Mouse (Mus musculus): ENCODE data around the gene Rsrc1. TPM values are rescaled to one million over a fixed set of nuclear protein-coding genes. Genes with fewer than 3 reads are reported as not detected.
"Not testable (repeated sequence)": the region's sequence is repeated elsewhere in the genome, so short reads cannot be mapped to it uniquely, and the experiment has no call there.

Gene Rsrc1
- total RNA-seq, 4 experiments from 2014 or later: 28.5 to 45.5 (median 35.2) TPM

DNA sequence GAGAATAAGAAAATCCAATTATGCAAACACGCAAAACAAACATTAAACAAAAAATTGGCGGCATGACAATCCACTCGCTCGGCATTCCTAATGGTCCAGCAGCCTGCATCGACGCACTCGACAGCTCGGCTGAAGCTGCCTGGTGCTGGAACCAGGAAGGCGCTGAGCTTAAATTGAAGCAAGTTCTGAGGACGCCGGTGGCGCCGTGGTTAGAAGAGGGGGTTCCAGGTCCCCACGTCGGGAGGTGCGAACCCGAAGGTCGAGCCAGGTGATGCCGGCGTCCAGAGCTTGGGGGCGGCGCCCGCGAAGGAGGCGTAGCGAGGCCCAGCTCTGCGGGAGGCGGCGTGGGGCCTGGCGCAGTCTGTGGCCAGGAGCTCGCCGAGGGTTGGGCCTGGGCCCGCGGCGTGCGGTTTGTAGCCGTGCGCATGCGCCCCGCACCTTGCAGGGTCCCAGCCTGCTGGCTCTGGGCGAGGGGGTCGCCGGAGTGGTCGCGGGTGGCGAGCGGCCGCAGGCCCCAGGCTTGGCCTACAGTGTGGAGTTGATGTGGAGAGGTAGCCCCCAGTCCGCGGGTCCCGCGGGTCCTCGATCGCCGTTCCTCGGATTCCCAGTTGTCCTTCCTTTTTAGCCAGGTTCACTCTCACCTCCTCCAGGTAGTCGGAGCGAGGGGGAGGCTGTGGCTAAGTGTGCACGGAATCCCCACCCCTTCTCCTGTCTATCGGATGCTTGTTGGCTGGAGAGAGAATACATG lies 4.5 kb downstream of the Rsrc1 start:
- DNase-seq: peak; percentile 52

DNA sequence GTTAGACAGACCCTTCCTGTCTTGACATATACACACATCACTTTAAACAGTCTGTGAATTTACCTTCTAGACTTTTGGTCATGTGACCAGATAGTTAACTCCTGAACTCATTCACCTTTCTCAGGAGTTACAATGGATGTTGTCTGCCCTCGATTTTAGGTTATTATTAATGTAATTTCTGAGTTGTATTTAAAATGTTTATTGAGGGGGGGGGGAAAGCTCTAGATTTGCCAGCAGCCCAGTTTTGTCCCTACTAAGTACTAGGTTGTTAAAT lies 5.0 kb downstream of the Rsrc1 start:
- DNase-seq: no peak

DNA sequence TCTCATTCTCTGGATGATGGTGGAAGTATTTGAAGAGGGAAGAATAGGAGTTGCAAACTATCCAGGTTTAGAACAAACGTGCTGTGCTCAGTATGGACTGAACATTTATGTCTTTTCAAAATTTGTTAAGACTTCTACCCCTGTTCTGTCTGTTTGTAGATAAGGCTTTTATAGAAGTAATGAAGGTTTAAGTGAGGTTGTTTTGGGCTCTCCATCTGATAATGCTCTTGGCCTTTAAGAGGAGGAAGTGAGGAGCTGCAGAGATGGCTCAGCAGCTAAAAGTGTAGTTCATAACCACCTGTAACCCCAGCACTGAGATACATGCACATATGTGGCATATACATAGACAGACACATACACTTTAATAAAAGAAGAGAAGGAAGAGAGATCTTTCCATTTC lies 15.6 kb downstream of the Rsrc1 start:
- DNase-seq: no peak

DNA sequence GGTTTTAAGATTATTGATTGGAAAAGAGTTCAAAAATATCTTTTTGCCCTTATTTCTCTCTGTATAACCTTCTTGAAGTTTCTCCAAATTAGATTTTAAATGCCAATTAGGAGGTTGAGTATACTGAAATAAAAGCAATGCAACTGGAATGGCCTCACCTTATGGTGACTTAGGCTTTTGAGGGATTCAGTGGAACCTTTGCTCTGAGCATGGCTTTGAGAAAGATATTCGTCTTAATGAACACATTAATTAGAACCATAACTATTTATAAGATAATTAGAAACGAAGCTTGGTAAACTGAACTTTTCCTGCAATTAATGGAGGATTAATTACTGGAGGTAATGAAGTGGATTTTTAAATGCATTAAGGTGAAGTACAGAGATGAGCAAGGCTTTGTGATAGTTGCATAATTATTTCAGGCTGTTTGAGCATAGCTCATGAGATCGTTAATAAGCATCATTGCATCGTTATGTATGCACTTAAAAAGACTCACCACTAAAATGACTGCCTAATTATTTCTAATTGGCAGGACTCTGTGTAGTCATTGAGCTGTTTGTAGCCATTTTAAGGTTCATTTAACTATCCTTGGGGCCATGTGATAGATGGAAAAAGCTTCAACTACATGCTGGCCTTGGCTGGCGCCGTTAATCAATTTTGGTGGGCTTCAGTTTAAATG lies 55.3 kb downstream of the Rsrc1 start:
- no peak for DNase-seq

DNA sequence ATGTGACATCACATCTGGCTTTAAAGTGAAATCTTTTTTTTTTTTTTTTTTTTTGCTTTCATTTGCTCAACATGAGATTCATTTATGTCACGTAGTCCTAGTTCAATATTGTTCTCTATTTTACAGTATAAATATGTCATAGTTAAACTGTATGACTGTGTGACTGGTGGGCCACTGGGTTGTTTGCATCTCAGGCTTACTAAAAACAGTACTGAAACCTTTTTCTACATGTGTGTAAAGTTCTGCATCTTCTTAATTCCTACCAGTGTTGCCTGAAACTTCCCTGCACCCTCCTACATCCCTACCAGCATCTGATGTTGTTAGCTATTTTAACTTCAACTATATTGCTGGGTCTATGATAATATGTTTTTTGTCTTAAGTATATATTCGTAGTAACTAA lies 78.6 kb downstream of the Rsrc1 start:
- DNase-seq: no peak

DNA sequence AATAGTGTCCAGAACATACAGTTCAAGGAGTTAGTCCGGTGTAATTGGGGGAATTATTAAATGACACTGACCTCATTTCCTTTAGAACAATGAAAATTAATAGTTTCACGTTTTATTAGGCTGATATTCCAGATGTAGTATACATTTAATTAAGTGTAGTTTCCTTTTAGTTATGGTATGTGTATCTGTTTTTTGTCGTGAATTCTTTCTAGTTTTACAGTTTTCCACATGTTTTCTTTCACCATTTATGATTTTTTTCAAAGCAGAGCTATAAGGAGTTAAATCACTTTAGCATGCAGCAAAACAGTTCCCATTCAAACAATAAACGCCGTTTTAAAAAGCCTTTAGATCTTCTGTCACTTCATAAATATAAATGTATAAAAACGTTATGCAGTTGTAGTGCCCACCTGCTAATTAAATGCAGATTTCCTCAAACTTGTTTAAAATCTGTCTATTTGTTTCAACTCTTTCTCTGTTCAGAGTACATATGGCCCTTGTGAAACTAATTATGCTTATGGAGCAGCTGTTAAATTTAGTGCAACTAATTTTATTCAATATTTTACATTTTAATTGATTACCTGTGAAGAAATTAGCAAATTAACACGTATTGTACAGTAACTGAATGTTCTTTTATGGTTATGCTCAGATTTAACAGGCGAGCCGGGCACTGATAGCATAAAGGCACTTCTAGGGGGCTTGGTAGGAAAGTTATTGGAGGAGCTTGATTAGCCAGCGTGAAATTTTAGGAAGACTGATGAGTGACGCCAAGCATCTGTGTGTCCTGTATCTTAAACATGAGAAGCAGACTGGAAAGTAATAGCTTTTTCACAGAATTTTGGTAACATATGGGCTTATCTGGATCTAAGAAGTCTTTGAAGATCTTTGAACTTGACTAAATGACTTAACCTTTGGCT lies 89.6 kb downstream of the Rsrc1 start:
- no peak for DNase-seq

DNA sequence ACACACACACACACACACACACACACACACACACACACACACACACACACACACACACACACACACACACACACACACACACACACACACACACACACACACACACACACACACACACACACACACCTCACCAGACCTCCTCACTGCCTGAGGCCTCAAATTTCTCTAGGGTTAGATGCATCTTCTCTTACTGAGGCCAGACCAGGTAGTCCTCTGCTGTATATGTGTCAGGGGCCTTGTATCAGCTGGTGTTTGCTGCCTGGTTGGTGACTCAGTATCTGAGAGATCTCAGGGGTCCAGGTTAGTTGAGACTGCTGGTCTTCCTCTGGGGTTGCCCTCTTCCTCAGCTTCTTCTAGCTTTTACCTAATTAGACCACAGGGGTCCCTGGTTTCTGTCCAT lies 92.5 kb downstream of the Rsrc1 start:
- not testable (repeated sequence) for DNase-seq

DNA sequence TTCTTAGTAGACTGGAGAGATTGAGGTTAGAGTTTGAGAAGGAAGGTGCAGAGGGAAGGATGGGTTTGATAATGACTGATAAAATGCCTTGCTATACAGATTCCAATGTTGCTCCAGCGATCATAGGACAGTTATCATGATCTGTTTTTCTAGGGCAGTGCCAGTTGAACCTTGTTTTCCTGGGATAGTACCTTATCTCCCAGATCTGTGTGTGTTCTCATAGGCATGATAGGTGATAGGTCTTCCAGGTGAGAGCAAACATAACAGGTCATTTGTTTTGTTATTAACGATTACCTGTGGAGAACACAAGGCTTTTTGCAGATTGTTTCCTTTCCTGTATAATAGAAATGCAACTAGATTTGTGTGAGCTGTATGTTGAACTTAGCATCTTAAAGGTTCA lies 94.3 kb downstream of the Rsrc1 start:
- DNase-seq: no peak

DNA sequence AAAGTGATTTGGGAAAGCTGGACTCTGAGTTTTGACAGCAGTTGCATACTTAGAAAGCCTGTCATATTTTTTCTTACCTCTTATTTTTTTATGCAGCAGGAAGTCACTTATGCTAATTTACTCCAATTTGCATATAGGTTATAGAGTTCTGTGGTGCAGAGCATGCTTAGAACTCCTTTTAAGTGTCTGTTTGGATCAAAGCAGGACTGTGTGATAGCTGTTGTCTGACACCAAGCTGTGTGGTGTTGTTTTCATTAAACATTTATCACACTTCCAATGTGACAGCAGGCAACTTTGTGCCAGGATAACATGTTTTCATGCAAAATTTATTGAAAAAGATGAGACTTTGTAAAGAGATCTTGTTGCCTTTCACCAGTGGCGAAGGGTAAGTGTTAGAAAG lies 103.6 kb downstream of the Rsrc1 start:
- no peak for DNase-seq

DNA sequence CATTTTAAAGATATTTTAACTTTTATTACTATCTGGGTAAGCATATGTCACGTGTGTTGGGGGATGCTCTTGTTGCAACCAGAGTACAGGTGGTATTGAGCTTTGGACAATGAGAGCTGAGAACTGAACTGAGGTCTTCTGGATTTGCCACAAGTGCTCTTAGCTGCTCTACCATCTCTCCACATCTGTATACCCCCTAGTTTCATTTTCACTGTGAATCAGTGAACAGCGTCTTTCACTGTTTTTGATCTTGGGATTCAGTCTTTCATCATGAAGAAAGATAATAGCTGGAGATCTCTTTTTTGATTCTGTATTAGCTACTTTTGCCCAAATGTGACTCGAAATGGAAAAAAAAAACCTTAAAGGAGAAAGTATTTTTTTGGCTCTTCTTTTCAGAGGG lies 127.2 kb downstream of the Rsrc1 start:
- no peak for DNase-seq

DNA sequence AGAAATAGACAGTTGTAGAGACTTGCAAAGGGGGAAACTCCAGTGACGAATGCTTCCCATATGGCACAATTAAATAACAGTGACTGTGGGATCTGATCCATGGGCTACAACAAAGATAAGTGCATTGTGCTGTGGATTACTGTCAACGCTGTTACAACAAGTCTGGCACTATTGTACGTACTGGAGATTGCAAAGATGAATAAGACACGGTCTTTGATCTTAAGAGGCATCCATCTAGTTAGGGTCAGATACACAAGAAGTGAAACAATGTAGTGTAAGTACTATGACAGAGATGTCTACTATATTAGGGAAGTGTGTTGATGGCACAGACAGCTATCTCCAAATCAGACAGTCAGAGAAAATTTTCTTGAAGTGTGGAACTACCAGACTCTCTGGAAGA lies 135.1 kb downstream of the Rsrc1 start:
- no peak for DNase-seq

DNA sequence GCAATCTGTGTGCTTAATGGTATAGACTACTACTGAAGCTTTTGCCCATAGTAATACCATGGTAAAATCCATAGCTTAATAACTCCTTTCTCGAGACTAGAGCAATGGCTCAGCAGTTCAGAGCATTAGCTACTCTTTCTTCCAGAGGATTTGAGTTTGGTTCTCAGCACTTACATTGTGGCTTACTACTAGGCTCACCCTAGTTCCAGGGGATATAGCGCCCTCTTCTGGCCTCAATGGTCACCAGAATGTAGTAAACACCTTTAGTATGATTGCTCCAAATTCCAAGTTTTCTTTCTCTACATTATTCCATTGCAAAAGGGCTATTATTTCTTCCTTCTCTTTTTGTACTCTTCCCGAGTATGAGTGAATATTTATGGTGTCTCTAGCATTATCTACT lies 151.3 kb downstream of the Rsrc1 start:
- no peak for DNase-seq

DNA sequence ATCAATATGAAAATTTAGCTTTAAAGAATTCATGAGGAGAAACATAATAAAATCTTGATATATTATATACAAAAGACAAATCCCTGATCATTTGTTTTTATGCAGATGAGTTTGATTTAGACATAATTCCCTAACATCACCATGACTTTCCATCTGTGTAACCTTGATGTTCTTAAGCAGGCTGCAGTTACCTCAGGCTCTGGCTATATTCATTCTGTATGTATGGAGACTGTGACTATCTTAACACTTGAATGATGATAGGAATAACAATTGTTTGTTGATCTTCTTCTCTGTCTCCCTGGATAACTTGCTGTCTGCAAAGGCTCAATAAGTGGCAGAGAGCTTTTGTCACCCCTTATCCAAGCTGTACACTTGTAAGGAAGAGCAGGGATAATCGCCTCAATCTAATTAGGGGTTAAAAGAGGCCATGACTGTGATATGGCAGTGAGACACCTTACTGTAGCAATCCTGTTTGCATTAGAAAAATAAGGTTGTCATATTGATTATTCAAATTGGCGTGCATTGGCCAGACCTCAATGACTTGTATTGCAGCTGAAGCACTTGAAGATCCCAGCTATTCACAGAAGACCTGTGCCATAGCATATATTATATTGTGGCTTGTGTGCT lies 154.7 kb downstream of the Rsrc1 start:
- no peak for DNase-seq

DNA sequence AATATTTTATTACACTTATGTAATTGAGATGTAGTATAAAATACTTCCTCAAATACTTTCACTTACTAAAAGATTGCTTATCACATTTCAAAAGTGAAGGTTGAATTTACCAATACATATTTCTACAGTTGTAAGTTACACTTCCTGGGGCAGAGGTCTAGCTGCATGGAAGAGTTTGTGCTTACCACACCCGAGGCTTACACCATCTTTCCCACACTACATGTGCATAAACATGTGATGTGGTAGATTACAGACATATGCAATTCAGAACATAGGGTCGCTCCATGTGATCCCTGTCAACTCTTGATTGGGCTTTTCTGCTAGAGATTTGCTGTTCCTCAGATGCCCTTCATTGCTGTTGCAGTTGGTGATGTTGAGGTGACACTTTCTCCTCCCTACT lies 163.8 kb downstream of the Rsrc1 start:
- DNase-seq: no peak

DNA sequence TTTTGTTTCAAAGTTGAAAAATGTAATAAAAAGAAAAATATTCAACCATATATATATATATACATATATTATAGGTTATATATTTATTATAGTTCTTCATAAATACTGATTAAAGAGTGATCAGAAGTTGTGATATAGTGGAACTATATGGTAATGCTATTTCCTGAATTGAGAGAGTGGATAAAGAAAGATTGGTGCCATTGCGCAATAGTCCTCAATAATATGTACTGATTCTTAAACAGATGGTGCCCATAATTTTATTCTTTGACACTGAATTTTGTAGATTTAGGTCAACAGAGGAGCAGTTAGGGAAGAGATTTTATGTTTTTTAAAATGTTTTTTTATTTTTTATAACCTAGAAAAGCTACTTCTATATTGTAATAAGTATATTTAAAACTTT lies 165.1 kb downstream of the Rsrc1 start:
- DNase-seq: no peak

DNA sequence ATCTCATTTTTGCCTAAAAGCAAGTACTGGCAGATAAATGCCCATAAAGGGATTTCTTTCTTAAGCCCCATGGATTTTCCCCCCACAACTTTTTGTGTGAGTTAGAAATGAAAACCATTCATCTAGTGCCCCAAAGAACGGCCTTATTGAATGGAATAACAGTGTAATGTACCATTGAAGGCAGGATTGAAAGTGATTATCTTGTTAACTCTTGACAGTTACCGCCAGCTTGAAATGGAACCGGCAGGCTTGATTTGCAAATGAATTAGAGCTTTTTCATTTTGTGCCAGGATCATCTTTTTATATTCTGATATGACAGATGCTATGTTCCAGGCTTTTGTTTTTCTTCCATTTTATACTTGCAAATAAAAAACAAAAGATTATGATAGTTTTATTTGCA lies 166.1 kb downstream of the Rsrc1 start:
- DNase-seq: no peak

DNA sequence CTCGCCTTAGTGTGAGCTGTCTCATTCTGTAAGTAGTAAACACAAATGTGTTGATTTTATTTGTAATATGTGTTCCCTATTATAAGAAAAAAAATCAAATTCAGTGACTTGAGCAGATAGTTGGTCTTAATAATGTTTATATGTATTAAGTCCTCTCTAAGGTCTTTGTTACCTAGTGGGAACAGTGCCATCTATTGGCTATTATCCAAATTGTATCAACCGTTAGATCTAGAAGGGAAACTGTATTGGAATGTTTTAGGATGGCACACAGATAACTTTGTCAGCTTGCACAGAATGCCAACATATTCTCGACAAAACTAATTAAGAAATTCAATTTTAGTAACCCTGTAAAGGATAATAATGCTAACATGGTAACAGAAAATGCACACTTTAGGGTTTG lies 216.0 kb downstream of the Rsrc1 start:
- DNase-seq: no peak

DNA sequence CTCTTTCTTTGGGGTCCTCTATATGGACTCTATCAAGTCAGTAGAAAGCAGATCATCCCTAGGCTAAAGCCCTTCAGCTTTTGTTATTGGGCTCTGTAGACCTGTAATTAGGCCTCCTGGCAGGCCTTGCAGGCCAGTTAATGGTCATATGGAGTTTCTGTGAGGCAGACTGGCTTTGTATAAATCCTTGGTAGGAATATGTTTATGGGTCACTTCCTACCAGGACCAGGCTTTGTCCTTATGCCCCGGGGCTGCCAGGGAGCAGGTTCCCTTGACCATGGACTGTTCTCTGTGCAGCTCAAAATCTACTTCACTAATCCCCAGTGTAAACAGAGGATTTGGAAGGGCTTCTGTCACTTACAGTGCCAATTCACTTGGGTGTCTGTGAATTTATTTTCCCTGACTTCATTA lies 231.9 kb downstream of the Rsrc1 start:
- no peak for DNase-seq

DNA sequence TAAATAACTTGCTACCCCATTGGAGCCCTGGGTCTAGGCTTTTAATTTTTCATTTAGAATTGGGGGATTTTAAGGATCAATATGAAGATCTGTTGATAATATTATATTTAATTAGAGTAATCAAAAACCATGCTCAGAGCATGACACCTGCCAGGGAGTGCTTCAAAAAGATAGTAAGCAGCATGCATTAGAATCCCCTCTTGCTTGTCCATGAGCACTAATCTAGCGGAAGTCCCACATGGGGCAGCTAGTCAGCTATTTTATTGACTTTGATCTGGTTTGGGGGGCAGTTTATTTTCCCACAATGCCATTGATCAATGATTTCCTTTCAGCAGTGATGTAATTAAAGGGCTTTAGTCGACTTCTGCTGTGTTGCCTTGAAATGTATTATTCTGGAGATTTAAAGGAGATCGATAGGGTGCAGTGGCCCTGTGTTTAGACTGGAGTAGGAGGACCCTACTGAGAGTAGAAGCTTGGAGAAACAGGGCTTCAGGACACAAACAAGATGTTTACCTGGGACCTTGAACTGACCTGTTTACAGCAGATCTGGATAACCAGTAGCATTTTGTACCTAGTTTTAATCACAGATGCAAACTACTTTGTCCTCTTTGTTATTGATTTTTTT lies 251.5 kb downstream of the Rsrc1 start:
- no peak for DNase-seq

DNA sequence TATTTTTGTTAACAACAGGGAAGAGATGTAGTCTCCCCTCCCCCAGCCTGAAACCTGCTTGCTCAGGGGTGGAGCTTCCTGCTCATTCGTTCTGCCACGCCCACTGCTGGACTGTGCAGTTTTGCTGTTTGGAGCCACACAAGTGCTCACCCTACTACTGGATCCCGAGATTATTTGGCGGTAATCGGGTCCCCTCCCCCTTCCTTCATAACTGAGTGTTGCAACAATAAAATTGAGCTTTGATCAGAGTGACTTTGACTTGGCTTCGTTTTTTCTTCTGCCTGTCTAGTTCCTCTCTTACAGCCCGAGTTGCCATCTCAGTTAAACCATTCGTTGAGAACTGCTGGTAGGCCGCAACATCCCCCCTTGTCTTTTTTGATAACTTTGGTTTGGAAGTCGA lies 261.3 kb downstream of the Rsrc1 start:
- not testable (repeated sequence) for DNase-seq

DNA sequence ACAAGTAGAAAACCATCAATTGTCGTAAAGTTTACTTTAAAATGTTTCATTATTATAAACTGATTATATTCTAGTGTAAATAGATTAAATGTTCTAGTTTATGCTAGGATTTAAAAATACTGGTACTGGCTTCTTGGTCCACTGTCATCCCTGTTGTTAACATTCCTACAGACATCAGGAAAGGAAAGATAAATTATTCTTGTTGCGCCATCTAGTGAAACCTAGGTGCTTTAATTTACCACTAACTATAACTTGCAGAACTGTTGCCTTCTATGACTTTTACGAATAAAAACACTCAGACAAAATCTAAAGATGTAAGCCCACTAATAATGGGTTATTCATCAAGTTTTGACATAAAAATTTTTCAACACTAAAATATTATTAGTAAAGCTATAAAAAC lies 286.3 kb downstream of the Rsrc1 start:
- no peak for DNase-seq

DNA sequence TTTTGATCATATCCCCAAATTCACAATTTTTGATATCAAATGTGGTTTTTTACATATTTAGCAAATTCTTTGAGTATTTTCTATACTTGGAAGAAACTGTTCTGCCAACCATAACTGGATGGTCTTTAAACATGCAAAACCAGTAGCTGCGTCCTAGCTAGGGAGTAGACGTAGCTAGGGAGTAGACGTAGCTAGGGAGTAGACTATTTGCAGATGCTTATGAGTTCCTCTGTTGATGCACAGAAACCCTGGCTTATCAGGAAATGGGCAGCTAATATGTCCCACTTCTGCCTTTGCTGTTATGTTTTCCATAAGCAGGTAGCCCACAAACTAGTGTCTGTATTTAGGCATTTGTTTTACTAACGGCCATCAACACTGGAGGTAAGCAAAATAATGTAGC lies 298.6 kb downstream of the Rsrc1 start:
- DNase-seq: no peak

DNA sequence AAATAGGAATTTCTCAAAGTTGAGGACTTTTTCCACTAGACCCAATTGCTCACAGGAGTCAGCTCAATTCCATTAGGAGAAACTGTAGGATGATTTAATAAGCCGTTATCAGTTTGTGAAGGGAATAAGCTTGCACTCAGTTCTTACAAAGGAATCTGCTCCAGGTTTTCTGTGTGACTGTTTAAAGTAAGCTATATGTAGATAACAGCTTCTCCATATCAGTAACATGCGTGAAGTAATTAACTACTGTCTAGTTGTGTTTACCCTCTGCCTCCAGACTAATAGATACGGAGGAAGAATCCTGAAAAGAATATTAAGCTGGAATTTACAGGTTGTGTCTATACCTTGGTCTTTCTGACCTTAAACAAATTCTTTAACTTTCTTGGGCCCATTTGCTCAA lies 299.1 kb downstream of the Rsrc1 start:
- DNase-seq: no peak
